Mouse (Mus musculus) kidney, adult 2 months (tissue): Measurements from ENCODE around the gene Ncf4.

Experiments used
- CTCF ChIP-seq: fragments of 200-500 bp; conservative IDR thresholded peaks from 2 replicates; pipeline ENCODE4 v1.5.1; 2011; ENCODE audit warnings: low read depth, mild to moderate bottlenecking, control low read depth, low read length, moderate library complexity, mixed read lengths; ENCODE audit not compliant: insufficient read depth, insufficient read length
- POLR2A ChIP-seq: fragments of 200-500 bp; IDR thresholded peaks from one replicate; pipeline ENCODE4 v1.6.1; 2011; ENCODE audit warnings: low read depth, low read length, control low read depth

- TF ChIP-seq POLR2A = no peak
- TF ChIP-seq CTCF = no peak
Observed at GRCm38 (mm10) chr15:78263286-78263685, 18.7 kb downstream of the Ncf4 start.
